Mouse (Mus musculus): Measurements from ENCODE around the gene Sass6. TPM values are rescaled to one million over a fixed set of nuclear protein-coding genes. Genes with fewer than 3 reads are reported as not detected.
"Not testable (repeated sequence)": the region's sequence is repeated elsewhere in the genome, so short reads cannot be mapped to it uniquely, and the experiment has no call there.

Sass6 gene
- total RNA-seq (2015; ENCODE audit: low replicate concordance) (10.7 and 16.3 TPM in 2 replicates), total RNA-seq (2017; ENCODE audit: low replicate concordance) (19.8 and 31.5 TPM in 2 replicates)

GRCm38 (mm10) chr3:116594728-116595602 is at the start of gene Sass6:
TSS of gene Sass6 (plus strand) at chr3:116594982.
- ATAC-seq (replicated peaks; ENCODE audit: low FRiP score, poor library complexity, severe bottlenecking): peak; percentile 92

- ATAC-seq (replicated peaks; ENCODE audit: low FRiP score, poor library complexity, severe bottlenecking): no peak
Measured at GRCm38 (mm10) chr3:116547430-116547829, 47.4 kb upstream of the Sass6 start.

- ATAC-seq (replicated peaks; ENCODE audit: low FRiP score, poor library complexity, severe bottlenecking): no peak
Measured at GRCm38 (mm10) chr3:116551362-116551761, 43.4 kb upstream of the Sass6 start.

GRCm38 (mm10) chr3:116561315-116561714 is 33.5 kb upstream of the Sass6 start:
- not testable (repeated sequence) for ATAC-seq (replicated peaks; ENCODE audit: low FRiP score, poor library complexity, severe bottlenecking)

- ATAC-seq (replicated peaks; ENCODE audit: low FRiP score, poor library complexity, severe bottlenecking): peak; percentile 95
Measured at GRCm38 (mm10) chr3:116562408-116563094, 32.2 kb upstream of the Sass6 start, which contains the start of gene Lrrc39. TSS of gene Lrrc39 (plus strand) at chr3:116562973.

- peak; percentile 54 for ATAC-seq (replicated peaks; ENCODE audit: low FRiP score, poor library complexity, severe bottlenecking)
Measured at GRCm38 (mm10) chr3:116563095-116563492, 31.7 kb upstream of the Sass6 start.

- ATAC-seq (replicated peaks; ENCODE audit: low FRiP score, poor library complexity, severe bottlenecking): no peak
Measured at GRCm38 (mm10) chr3:116570628-116571027, 24.2 kb upstream of the Sass6 start.

- ATAC-seq (replicated peaks; ENCODE audit: low FRiP score, poor library complexity, severe bottlenecking): no peak
Measured at GRCm38 (mm10) chr3:116577286-116577685, 17.5 kb upstream of the Sass6 start.

- ATAC-seq (replicated peaks; ENCODE audit: low FRiP score, poor library complexity, severe bottlenecking): no peak
Measured at GRCm38 (mm10) chr3:116582201-116582600, 12.6 kb upstream of the Sass6 start.

GRCm38 (mm10) chr3:116594076-116594727 is 580 bp upstream of the Sass6 start:
- ATAC-seq (replicated peaks; ENCODE audit: low FRiP score, poor library complexity, severe bottlenecking): peak; percentile 70

GRCm38 (mm10) chr3:116595603-116595991 is 815 bp downstream of the Sass6 start:
- peak; percentile 6; the same call in 1 of the 2 replicates for ATAC-seq (replicated peaks; ENCODE audit: low FRiP score, poor library complexity, severe bottlenecking)

- no peak for ATAC-seq (replicated peaks; ENCODE audit: low FRiP score, poor library complexity, severe bottlenecking)
Measured at GRCm38 (mm10) chr3:116599705-116600104, 4.9 kb downstream of the Sass6 start.

GRCm38 (mm10) chr3:116601005-116601404 is 6.2 kb downstream of the Sass6 start:
- no peak for ATAC-seq (replicated peaks; ENCODE audit: low FRiP score, poor library complexity, severe bottlenecking)

- ATAC-seq (replicated peaks; ENCODE audit: low FRiP score, poor library complexity, severe bottlenecking): no peak
Measured at GRCm38 (mm10) chr3:116601781-116602180, 7.0 kb downstream of the Sass6 start.

GRCm38 (mm10) chr3:116604570-116604969 is 9.8 kb downstream of the Sass6 start:
- no peak for ATAC-seq (replicated peaks; ENCODE audit: low FRiP score, poor library complexity, severe bottlenecking)

- ATAC-seq (replicated peaks; ENCODE audit: low FRiP score, poor library complexity, severe bottlenecking): no peak
Measured at GRCm38 (mm10) chr3:116614295-116614892, 19.6 kb downstream of the Sass6 start, which contains the start of gene Trmt13. TSS of gene Trmt13 (minus strand) at chr3:116614587.

GRCm38 (mm10) chr3:116615318-116616068 is 20.7 kb downstream of the Sass6 start:
- ATAC-seq (replicated peaks; ENCODE audit: low FRiP score, poor library complexity, severe bottlenecking): no peak

GRCm38 (mm10) chr3:116618855-116619254 is 24.1 kb downstream of the Sass6 start:
- no peak for ATAC-seq (replicated peaks; ENCODE audit: low FRiP score, poor library complexity, severe bottlenecking)

Measured in erythroblast, adult 5-6 weeks (primary cell).